Mouse (Mus musculus) embryonic facial prominence, embryonic 12.5 days (tissue): ENCODE data around the gene Mgrn1. TPM values are rescaled to one million over a fixed set of nuclear protein-coding genes. Genes with fewer than 3 reads are reported as not detected.

ENCODE experiments used
- ATAC-seq: fragments of 200-750 bp; cut with Nextera tagmentation; 2 replicates; pipeline ENCODE4 v1.8.0; 2017; ENCODE audit not compliant: insufficient number of reproducible peaks, insufficient read depth, low FRiP score, low TSS enrichment
- H3K27ac ChIP-seq: fragments of 300-500 bp; sonication (generic); 2 replicates; pipeline ENCODE4 v1.5.1; 2016; ENCODE audit warnings: mild to moderate bottlenecking
- H3K27me3 ChIP-seq: fragments of 300-500 bp; sonication (generic); 2 replicates; pipeline ENCODE4 v1.6.1; 2016; ENCODE audit warnings: mild to moderate bottlenecking, moderate library complexity
- H3K36me3 ChIP-seq: fragments of 300-500 bp; sonication (generic); 2 replicates; pipeline ENCODE4 v1.6.1; 2016; ENCODE audit warnings: mild to moderate bottlenecking
- H3K4me1 ChIP-seq: fragments of 300-500 bp; sonication (generic); 2 replicates; pipeline ENCODE4 v1.6.1; 2016
- H3K4me2 ChIP-seq: fragments of 300-500 bp; sonication (generic); replicated peaks from 2 replicates; pipeline ENCODE4 v1.6.1; 2016; ENCODE audit warnings: mild to moderate bottlenecking, moderate library complexity
- H3K4me3 ChIP-seq: fragments of 300-500 bp; sonication (generic); 2 replicates; pipeline ENCODE4 v1.5.1; 2016; ENCODE audit warnings: mild to moderate bottlenecking
- H3K9ac ChIP-seq: fragments of 300-500 bp; sonication (generic); 2 replicates; pipeline ENCODE4 v1.6.1; 2016; ENCODE audit warnings: mild to moderate bottlenecking, moderate library complexity
- H3K9me3 ChIP-seq: fragments of 300-500 bp; sonication (generic); 2 replicates; pipeline ENCODE4 v1.6.1; 2016; ENCODE audit warnings: mild to moderate bottlenecking, moderate library complexity
- WGBS: fragments of 180-500 bp; shearing (Covaris S2); methylation state at CpG from one replicate; pipeline ENCODE4 v1.1.7; 2016; 5-methylcytosine and 5-hydroxymethylcytosine counted together
- polyA plus RNA-seq: library from polyadenylated mRNA; unstranded; fragments of >200 nt; fragmentation: Nextera tagmentation; extraction: Ambion mirVana; gene quantifications from 2 replicates; pipeline ENCODE4 v1.2.1, GENCODE M21; 2016

Gene Mgrn1
- polyA plus RNA-seq, 1 experiment from 2014 or later = 91.9 TPM

GRCm38 (mm10) chr16:4912907-4913782, 27.1 kb downstream of the Mgrn1 start:
- Histone ChIP-seq H3K4me2 (no peak overlapping the region), H3K36me3 (peaks cover 75% of the 10 kb centered on the region), H3K9me3 (no peaks in the 10 kb centered on the region), H3K9ac (no peak overlapping the region), H3K4me3 (no peak overlapping the region), H3K27ac (peak overlapping the region; percentile 61), H3K27me3 (no peaks in the 10 kb centered on the region), H3K4me1 (peaks cover 3% of the 10 kb centered on the region; the same call in 1 of the 2 replicates)
- 54% methylated on average over 11 of the region's 11 CpGs for WGBS
- ATAC-seq = no peak; the same call in 1 of the 2 replicates

GRCm38 (mm10) chr16:4913783-4914735, 28.0 kb downstream of the Mgrn1 start:
- Histone ChIP-seq H3K27me3 (no peaks in the 10 kb centered on the region), H3K27ac (0 out of 2 replicates have a peak overlapping the region, but pooled peaks have one; percentile 61), H3K4me1 (peaks cover 3% of the 10 kb centered on the region; the same call in 1 of the 2 replicates), H3K9ac (no peak overlapping the region), H3K4me3 (no peak overlapping the region), H3K4me2 (no peak overlapping the region), H3K36me3 (peaks cover 71% of the 10 kb centered on the region), H3K9me3 (no peaks in the 10 kb centered on the region)
- peak; percentile 57 for ATAC-seq
- WGBS = 34% methylated on average over 12 of the region's 12 CpGs

- Histone ChIP-seq H3K36me3 (peaks cover 66% of the 10 kb centered on the region), H3K27ac (no peak overlapping the region), H3K4me1 (peaks cover 3% of the 10 kb centered on the region; the same call in 1 of the 2 replicates), H3K27me3 (no peaks in the 10 kb centered on the region), H3K9ac (no peak overlapping the region), H3K4me3 (no peak overlapping the region), H3K9me3 (no peaks in the 10 kb centered on the region), H3K4me2 (no peak overlapping the region)
- 92% methylated on average over 3 of the region's 3 CpGs for WGBS
- ATAC-seq = no peak
These were observed 29.9 kb downstream of the Mgrn1 start for GRCm38 (mm10) chr16:4915931-4916330.

- no peak overlapping the region for H3K27ac ChIP-seq
- H3K4me2 ChIP-seq = no peak overlapping the region
- H3K9me3 ChIP-seq = no peaks in the 10 kb centered on the region
- no peak overlapping the region for H3K4me3 ChIP-seq
- H3K36me3 ChIP-seq = peaks cover 59% of the 10 kb centered on the region
- H3K27me3 ChIP-seq = no peaks in the 10 kb centered on the region
- no peak overlapping the region for H3K9ac ChIP-seq
- H3K4me1 ChIP-seq = peaks cover 3% of the 10 kb centered on the region; the same call in 1 of the 2 replicates
- WGBS = 84% methylated on average over 2 of the region's 2 CpGs
- no peak for ATAC-seq
These were observed 30.6 kb downstream of the Mgrn1 start for GRCm38 (mm10) chr16:4916608-4917007.

GRCm38 (mm10) chr16:4920556-4920955, 34.5 kb downstream of the Mgrn1 start:
- Histone ChIP-seq H3K4me2 (no peak overlapping the region), H3K9me3 (no peaks in the 10 kb centered on the region), H3K9ac (no peak overlapping the region), H3K27ac (no peak overlapping the region), H3K36me3 (peaks cover 69% of the 10 kb centered on the region), H3K4me3 (no peak overlapping the region), H3K27me3 (no peaks in the 10 kb centered on the region), H3K4me1 (no peaks in the 10 kb centered on the region)
- WGBS = 78% methylated on average over 4 of the region's 4 CpGs
- ATAC-seq = no peak

GRCm38 (mm10) chr16:4922481-4922880, 36.4 kb downstream of the Mgrn1 start:
- 90% methylated on average over 6 of the region's 6 CpGs for WGBS
- Histone ChIP-seq H3K9me3 (no peaks in the 10 kb centered on the region), H3K4me1 (no peaks in the 10 kb centered on the region), H3K4me2 (no peak overlapping the region), H3K4me3 (no peak overlapping the region), H3K36me3 (peaks cover 66% of the 10 kb centered on the region), H3K27ac (no peak overlapping the region), H3K27me3 (no peaks in the 10 kb centered on the region), H3K9ac (no peak overlapping the region)
- ATAC-seq = no peak

GRCm38 (mm10) chr16:4923996-4924395, 37.9 kb downstream of the Mgrn1 start:
- 94% methylated on average over 5 of the region's 5 CpGs for WGBS
- H3K27me3 ChIP-seq = no peaks in the 10 kb centered on the region
- H3K4me1 ChIP-seq = no peaks in the 10 kb centered on the region
- no peak overlapping the region for H3K27ac ChIP-seq
- no peaks in the 10 kb centered on the region for H3K9me3 ChIP-seq
- no peak overlapping the region for H3K9ac ChIP-seq
- H3K4me2 ChIP-seq = no peak overlapping the region
- no peak overlapping the region for H3K4me3 ChIP-seq
- H3K36me3 ChIP-seq = peaks cover 75% of the 10 kb centered on the region
- ATAC-seq = no peak

GRCm38 (mm10) chr16:4927967-4928366, 41.9 kb downstream of the Mgrn1 start:
- 90% methylated on average over 7 of the region's 7 CpGs for WGBS
- Histone ChIP-seq H3K4me3 (no peak overlapping the region), H3K27ac (no peak overlapping the region), H3K36me3 (peaks cover 84% of the 10 kb centered on the region), H3K4me2 (no peak overlapping the region), H3K4me1 (no peaks in the 10 kb centered on the region), H3K9ac (no peak overlapping the region), H3K27me3 (no peaks in the 10 kb centered on the region), H3K9me3 (no peaks in the 10 kb centered on the region)
- ATAC-seq = no peak

GRCm38 (mm10) chr16:4928474-4928873, 42.4 kb downstream of the Mgrn1 start:
- Histone ChIP-seq H3K27me3 (no peaks in the 10 kb centered on the region), H3K4me1 (no peaks in the 10 kb centered on the region), H3K4me2 (no peak overlapping the region), H3K9ac (no peak overlapping the region), H3K4me3 (no peak overlapping the region), H3K27ac (no peak overlapping the region), H3K9me3 (no peaks in the 10 kb centered on the region), H3K36me3 (peaks cover 84% of the 10 kb centered on the region)
- ATAC-seq = no peak
- 89% methylated on average over 2 of the region's 2 CpGs for WGBS

GRCm38 (mm10) chr16:4932429-4932828, 46.4 kb downstream of the Mgrn1 start:
- H3K36me3 ChIP-seq = peaks cover 89% of the 10 kb centered on the region
- no peak overlapping the region for H3K9ac ChIP-seq
- no peak overlapping the region for H3K27ac ChIP-seq
- H3K27me3 ChIP-seq = no peaks in the 10 kb centered on the region
- H3K4me3 ChIP-seq = no peak overlapping the region
- H3K4me2 ChIP-seq = no peak overlapping the region
- no peaks in the 10 kb centered on the region for H3K4me1 ChIP-seq
- H3K9me3 ChIP-seq = no peaks in the 10 kb centered on the region
- WGBS = 89% methylated on average over 3 of the region's 3 CpGs
- no peak for ATAC-seq

- 97% methylated on average over 31 of the region's 31 CpGs for WGBS
- Histone ChIP-seq H3K9me3 (no peaks in the 10 kb centered on the region), H3K4me1 (peaks cover 8% of the 10 kb centered on the region), H3K4me2 (no peak overlapping the region), H3K4me3 (no peak overlapping the region), H3K36me3 (peaks cover 79% of the 10 kb centered on the region), H3K27ac (no peak overlapping the region), H3K9ac (no peak overlapping the region), H3K27me3 (no peaks in the 10 kb centered on the region)
- ATAC-seq = no peak
These were observed 49.4 kb downstream of the Mgrn1 start for GRCm38 (mm10) chr16:4935430-4935829.
